Mouse (Mus musculus): ENCODE data around the gene Spag9. TPM values are rescaled to one million over a fixed set of nuclear protein-coding genes. Genes with fewer than 3 reads are reported as not detected.
A peak's percentile ranks its signal among the peaks of the same experiment; 100 is the strongest.

The Spag9 gene
- total and polyA plus RNA-seq, 2 experiments from 2014 or later, result 80.7 to 131 TPM

GRCm38 (mm10) chr11:93955256-93956150 lies 40.4 kb upstream of the Spag9 start:
- TF ChIP-seq CTCF (IDR thresholded peaks at IDR 0.05), result peak; percentile 64
- Histone ChIP-seq H3K9ac (replicated peaks; ENCODE audit: low read length, poor library complexity, severe bottlenecking) (peak overlapping the region; percentile 72), H3K36me3 (ENCODE audit: insufficient read depth, low read length) (peaks cover 17% of the 10 kb centered on the region), H3K4me1 (ENCODE audit: insufficient read depth, low read length) (no peaks in the 10 kb centered on the region; the same call in 1 of the 2 replicates), H3K4me2 (ENCODE audit: low read depth, low read length, poor library complexity, severe bottlenecking) (peak overlapping the region; percentile 85), H3K27ac (ENCODE audit: low read depth, low read length) (peak overlapping the region; percentile 66), H3K27me3 (ENCODE audit: insufficient read depth, low read length) (no peaks in the 10 kb centered on the region), H3K4me3 (ENCODE audit: low read depth, low read length) (peak overlapping the region; percentile 52), H3K9me3 (ENCODE audit: low read length) (no peaks in the 10 kb centered on the region)
- WGBS, result 0% methylated on average over 64 of the region's 67 CpGs
- peak; percentile 92 for ATAC-seq (ENCODE audit: low FRiP score)
- peak; percentile 89 for DNase-seq (ENCODE audit: low spot score)

GRCm38 (mm10) chr11:93956159-93956558 lies 39.7 kb upstream of the Spag9 start, which contains the start of gene Nme2:
TSS of gene Nme2 (minus strand) at chr11:93956259.
- ATAC-seq (ENCODE audit: low FRiP score) (no peak), DNase-seq (ENCODE audit: low spot score) (no peak)
- Histone ChIP-seq H3K4me3 (ENCODE audit: low read depth, low read length) (peak within 1 kb of the TSS; percentile 52), H3K9me3 (ENCODE audit: low read length) (no peaks in the 10 kb centered on the region), H3K27ac (ENCODE audit: low read depth, low read length) (peak within 1 kb of the TSS; percentile 66), H3K36me3 (ENCODE audit: insufficient read depth, low read length) (peaks cover 18% of the 10 kb centered on the region), H3K27me3 (ENCODE audit: insufficient read depth, low read length) (no peaks in the 10 kb centered on the region), H3K4me1 (ENCODE audit: insufficient read depth, low read length) (no peaks in the 10 kb centered on the region; the same call in 1 of the 2 replicates), H3K9ac (replicated peaks; ENCODE audit: low read length, poor library complexity, severe bottlenecking) (peak within 1 kb of the TSS; percentile 72), H3K4me2 (ENCODE audit: low read depth, low read length, poor library complexity, severe bottlenecking) (peak within 1 kb of the TSS; percentile 85)
- TF ChIP-seq CTCF (IDR thresholded peaks at IDR 0.05), result no peak
- WGBS, result 3% methylated on average over 6 of the region's 6 CpGs

- H3K4me2 ChIP-seq (ENCODE audit: low read depth, low read length, poor library complexity, severe bottlenecking), result no peak overlapping the region
- 93% methylated on average over 2 of the region's 2 CpGs for WGBS
- ATAC-seq (ENCODE audit: low FRiP score) (no peak), DNase-seq (ENCODE audit: low spot score) (no peak)
- H3K36me3 ChIP-seq (ENCODE audit: insufficient read depth, low read length), result peaks cover 20% of the 10 kb centered on the region
- H3K4me3 ChIP-seq (ENCODE audit: low read depth, low read length), result no peak overlapping the region
- no peak for TF ChIP-seq CTCF (IDR thresholded peaks at IDR 0.05)
- no peak overlapping the region for H3K27ac ChIP-seq (ENCODE audit: low read depth, low read length)
- no peak overlapping the region for H3K9ac ChIP-seq (replicated peaks; ENCODE audit: low read length, poor library complexity, severe bottlenecking)
- no peaks in the 10 kb centered on the region; the same call in 1 of the 2 replicates for H3K4me1 ChIP-seq (ENCODE audit: insufficient read depth, low read length)
- no peaks in the 10 kb centered on the region for H3K27me3 ChIP-seq (ENCODE audit: insufficient read depth, low read length)
- H3K9me3 ChIP-seq (ENCODE audit: low read length), result no peaks in the 10 kb centered on the region
Measured at GRCm38 (mm10) chr11:93957031-93957555, 38.8 kb upstream of the Spag9 start.

- Histone ChIP-seq H3K27me3 (ENCODE audit: insufficient read depth, low read length) (no peaks in the 10 kb centered on the region), H3K9me3 (ENCODE audit: low read length) (no peaks in the 10 kb centered on the region), H3K4me2 (ENCODE audit: low read depth, low read length, poor library complexity, severe bottlenecking) (no peak overlapping the region), H3K4me3 (ENCODE audit: low read depth, low read length) (no peak overlapping the region), H3K9ac (replicated peaks; ENCODE audit: low read length, poor library complexity, severe bottlenecking) (no peak overlapping the region), H3K4me1 (ENCODE audit: insufficient read depth, low read length) (no peaks in the 10 kb centered on the region; the same call in 1 of the 2 replicates), H3K27ac (ENCODE audit: low read depth, low read length) (no peak overlapping the region), H3K36me3 (ENCODE audit: insufficient read depth, low read length) (peaks cover 26% of the 10 kb centered on the region)
- TF ChIP-seq CTCF (IDR thresholded peaks at IDR 0.05), result no peak
- ATAC-seq (ENCODE audit: low FRiP score), result no peak
- no peak for DNase-seq (ENCODE audit: low spot score)
- WGBS, result 85% methylated on average over 4 of the region's 4 CpGs
Measured at GRCm38 (mm10) chr11:93957746-93958145, 38.1 kb upstream of the Spag9 start.

GRCm38 (mm10) chr11:93961482-93961881 lies 34.4 kb upstream of the Spag9 start:
- no peak for DNase-seq (ENCODE audit: low spot score)
- no peak overlapping the region for H3K27ac ChIP-seq (ENCODE audit: low read depth, low read length)
- no peak for ATAC-seq (ENCODE audit: low FRiP score)
- no peak overlapping the region for H3K9ac ChIP-seq (replicated peaks; ENCODE audit: low read length, poor library complexity, severe bottlenecking)
- peaks cover 46% of the 10 kb centered on the region for H3K36me3 ChIP-seq (ENCODE audit: insufficient read depth, low read length)
- no peaks in the 10 kb centered on the region for H3K4me1 ChIP-seq (ENCODE audit: insufficient read depth, low read length)
- H3K27me3 ChIP-seq (ENCODE audit: insufficient read depth, low read length), result no peaks in the 10 kb centered on the region
- no peaks in the 10 kb centered on the region for H3K9me3 ChIP-seq (ENCODE audit: low read length)
- no peak overlapping the region for H3K4me2 ChIP-seq (ENCODE audit: low read depth, low read length, poor library complexity, severe bottlenecking)
- H3K4me3 ChIP-seq (ENCODE audit: low read depth, low read length), result no peak overlapping the region
- WGBS, result 92% methylated on average over 6 of the region's 6 CpGs
- TF ChIP-seq CTCF (IDR thresholded peaks at IDR 0.05), result no peak

- Histone ChIP-seq H3K9ac (replicated peaks; ENCODE audit: low read length, poor library complexity, severe bottlenecking) (no peak overlapping the region), H3K4me3 (ENCODE audit: low read depth, low read length) (no peak overlapping the region), H3K9me3 (ENCODE audit: low read length) (no peaks in the 10 kb centered on the region), H3K27me3 (ENCODE audit: insufficient read depth, low read length) (no peaks in the 10 kb centered on the region), H3K4me2 (ENCODE audit: low read depth, low read length, poor library complexity, severe bottlenecking) (no peak overlapping the region), H3K36me3 (ENCODE audit: insufficient read depth, low read length) (peaks cover 43% of the 10 kb centered on the region), H3K27ac (ENCODE audit: low read depth, low read length) (no peak overlapping the region), H3K4me1 (ENCODE audit: insufficient read depth, low read length) (no peaks in the 10 kb centered on the region)
- no peak for DNase-seq (ENCODE audit: low spot score)
- no peak for TF ChIP-seq CTCF (IDR thresholded peaks at IDR 0.05)
- no peak for ATAC-seq (ENCODE audit: low FRiP score)
- WGBS, result 74% methylated on average over 4 of the region's 4 CpGs
Measured at GRCm38 (mm10) chr11:93963013-93963412, 32.9 kb upstream of the Spag9 start.
